Mouse (Mus musculus): ENCODE data around the gene Atp2b4. TPM values are rescaled to one million over a fixed set of nuclear protein-coding genes. Genes with fewer than 3 reads are reported as not detected.
A peak's percentile ranks its signal among the peaks of the same experiment; 100 is the strongest.
"Not testable (repeated sequence)": the region's sequence is repeated elsewhere in the genome, so short reads cannot be mapped to it uniquely, and the experiment has no call there.

The Atp2b4 gene
- polyA plus RNA-seq, 1 experiment: 4.9 TPM

DNA sequence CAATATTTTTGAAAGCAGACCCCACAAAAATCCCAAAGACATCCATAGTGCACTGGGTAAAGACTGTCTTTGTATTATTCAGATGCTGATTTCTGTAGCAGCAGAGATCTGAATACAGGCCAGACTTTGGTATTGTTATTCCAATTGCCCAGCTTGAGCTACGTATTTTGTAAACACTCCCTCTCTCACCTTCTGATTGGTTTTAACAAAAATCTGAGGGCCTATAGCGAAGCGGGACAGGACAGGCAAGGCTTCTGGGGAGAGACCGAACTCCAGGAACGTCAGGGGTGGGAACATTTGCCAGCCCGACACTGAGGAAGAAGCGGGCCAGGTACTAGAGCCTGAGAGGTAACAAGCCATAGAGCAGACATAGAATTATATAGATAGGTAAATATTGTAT, 133.1 kb downstream of the Atp2b4 start:
- no peak for TF ChIP-seq CTCF (conservative IDR thresholded peaks at IDR 0.05; ENCODE audit: insufficient read depth, insufficient read length, low read depth, low read length)
- no peak for TF ChIP-seq POLR2A (IDR thresholded peaks at IDR 0.05; ENCODE audit: low read depth, low read length)
- Histone ChIP-seq H3K27ac (ENCODE audit: insufficient read depth, low read depth, low read length) (no peak overlapping the region), H3K4me1 (ENCODE audit: control insufficient read depth, insufficient read depth, low read length) (no peaks in the 10 kb centered on the region), H3K27me3 (replicated peaks; ENCODE audit: control insufficient read depth, insufficient read depth, low read length) (no peaks in the 10 kb centered on the region), H3K36me3 (ENCODE audit: control insufficient read depth, insufficient read depth, low read length) (no peaks in the 10 kb centered on the region), H3K4me3 (ENCODE audit: insufficient read depth, low read depth, low read length) (no peak overlapping the region)
- no peak for DNase-seq
- 94% methylated on average over 7 of the region's 7 CpGs for WGBS

GRCm38 (mm10) chr1:133665713-133666112, 135.1 kb downstream of the Atp2b4 start:
- H3K27me3 ChIP-seq (replicated peaks; ENCODE audit: control insufficient read depth, insufficient read depth, low read length); H3K27ac ChIP-seq (ENCODE audit: insufficient read depth, low read depth, low read length); H3K4me1 ChIP-seq (ENCODE audit: control insufficient read depth, insufficient read depth, low read length); H3K4me3 ChIP-seq (ENCODE audit: insufficient read depth, low read depth, low read length); H3K36me3 ChIP-seq (ENCODE audit: control insufficient read depth, insufficient read depth, low read length); DNase-seq: not testable (repeated sequence)
- 88% methylated on average over 7 of the region's 8 CpGs for WGBS

DNA sequence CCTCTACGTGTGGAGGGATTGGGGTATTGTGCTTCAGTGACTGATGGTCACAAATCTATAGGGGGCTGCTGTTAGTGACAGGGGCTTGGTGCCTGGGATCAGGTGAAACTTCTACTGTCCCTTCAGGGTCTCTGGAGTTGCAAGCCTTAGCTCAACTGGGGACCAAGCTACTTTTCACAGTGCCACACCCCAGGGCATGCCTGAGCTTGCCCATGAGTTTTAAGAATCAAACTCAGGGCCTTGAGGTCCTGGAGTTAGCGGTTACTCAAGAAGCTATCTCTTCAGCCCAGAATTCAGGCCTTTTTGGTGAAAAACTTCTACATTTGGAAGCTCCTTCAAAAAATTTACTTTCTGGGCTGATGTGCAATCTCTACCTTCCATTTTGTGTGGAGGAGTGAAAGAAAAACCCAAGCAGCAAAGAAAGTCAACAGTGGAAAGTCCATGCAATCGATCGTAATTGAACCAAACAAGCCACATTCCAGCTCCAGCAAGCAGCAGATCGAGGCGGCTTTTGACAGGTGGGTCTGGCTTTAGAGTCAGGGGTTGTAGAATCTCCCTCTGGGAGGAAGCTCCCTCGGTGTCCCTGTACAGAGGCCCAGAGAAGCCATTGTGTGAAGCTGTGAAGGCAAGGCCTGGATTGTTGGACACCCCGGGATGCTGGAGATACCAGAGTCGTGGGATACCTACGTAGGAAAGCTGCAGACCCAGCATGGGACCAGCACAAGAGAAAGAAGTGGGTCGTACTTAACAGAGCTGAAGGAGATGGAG, 136.5 kb downstream of the Atp2b4 start:
- H3K27me3 ChIP-seq (replicated peaks; ENCODE audit: control insufficient read depth, insufficient read depth, low read length): no peaks in the 10 kb centered on the region
- WGBS: 83% methylated on average over 11 of the region's 11 CpGs
- no peaks in the 10 kb centered on the region for H3K36me3 ChIP-seq (ENCODE audit: control insufficient read depth, insufficient read depth, low read length)
- H3K4me3 ChIP-seq (ENCODE audit: insufficient read depth, low read depth, low read length): no peak overlapping the region
- DNase-seq: no peak
- H3K27ac ChIP-seq (ENCODE audit: insufficient read depth, low read depth, low read length): no peak overlapping the region
- TF ChIP-seq POLR2A (IDR thresholded peaks at IDR 0.05; ENCODE audit: low read depth, low read length): no peak
- no peak for TF ChIP-seq CTCF (conservative IDR thresholded peaks at IDR 0.05; ENCODE audit: insufficient read depth, insufficient read length, low read depth, low read length)
- H3K4me1 ChIP-seq (ENCODE audit: control insufficient read depth, insufficient read depth, low read length): peaks cover 2% of the 10 kb centered on the region; the same call in 1 of the 2 replicates

DNA sequence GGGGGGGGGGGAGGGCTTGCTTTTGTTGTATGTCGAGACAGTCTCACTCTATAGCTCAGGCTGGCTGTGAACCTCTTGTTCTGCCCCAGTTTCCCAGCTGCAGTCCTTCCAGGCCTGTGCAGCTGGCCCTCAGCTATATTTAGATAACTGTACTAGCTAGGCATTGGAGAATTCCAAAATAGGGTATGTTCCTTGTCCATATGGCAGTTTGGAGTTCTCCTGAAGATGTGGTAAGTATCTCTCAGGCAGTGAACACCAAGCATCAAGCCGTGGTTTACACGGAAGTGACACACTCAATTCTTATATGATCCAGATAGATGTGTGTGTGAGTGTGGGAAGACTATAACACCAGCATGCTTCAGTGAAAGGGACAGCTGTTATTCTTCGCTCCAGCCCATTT, 137.4 kb downstream of the Atp2b4 start:
- TF ChIP-seq POLR2A (IDR thresholded peaks at IDR 0.05; ENCODE audit: low read depth, low read length) (no peak), CTCF (conservative IDR thresholded peaks at IDR 0.05; ENCODE audit: insufficient read depth, insufficient read length, low read depth, low read length) (no peak)
- peaks cover 8% of the 10 kb centered on the region; the same call in 1 of the 2 replicates for H3K4me1 ChIP-seq (ENCODE audit: control insufficient read depth, insufficient read depth, low read length)
- 79% methylated on average over 4 of the region's 4 CpGs for WGBS
- H3K27ac ChIP-seq (ENCODE audit: insufficient read depth, low read depth, low read length): no peak overlapping the region
- H3K36me3 ChIP-seq (ENCODE audit: control insufficient read depth, insufficient read depth, low read length): no peaks in the 10 kb centered on the region
- no peak overlapping the region for H3K4me3 ChIP-seq (ENCODE audit: insufficient read depth, low read depth, low read length)
- H3K27me3 ChIP-seq (replicated peaks; ENCODE audit: control insufficient read depth, insufficient read depth, low read length): no peaks in the 10 kb centered on the region
- no peak for DNase-seq

DNA sequence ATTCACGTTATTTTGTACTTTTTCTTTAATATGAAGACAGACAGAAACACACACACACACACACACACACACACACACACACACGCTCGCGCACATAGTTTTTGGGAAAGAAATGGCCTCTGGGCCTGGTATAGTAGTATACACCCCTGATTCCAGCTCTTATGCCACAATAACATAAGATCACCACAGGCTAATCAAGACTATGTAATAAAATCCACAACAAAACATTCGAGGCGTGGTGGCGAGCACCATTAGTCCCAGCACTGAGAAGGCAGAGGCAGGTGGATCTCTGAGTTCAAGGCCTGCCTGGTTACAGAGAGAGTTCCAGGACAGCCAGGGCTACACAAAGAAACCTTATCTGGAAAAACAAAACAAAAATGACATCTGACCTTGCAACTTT, 137.9 kb downstream of the Atp2b4 start:
- Histone ChIP-seq H3K4me1 (ENCODE audit: control insufficient read depth, insufficient read depth, low read length) (peaks cover 9% of the 10 kb centered on the region; the same call in 1 of the 2 replicates), H3K27me3 (replicated peaks; ENCODE audit: control insufficient read depth, insufficient read depth, low read length) (no peaks in the 10 kb centered on the region), H3K27ac (ENCODE audit: insufficient read depth, low read depth, low read length) (no peak overlapping the region), H3K36me3 (ENCODE audit: control insufficient read depth, insufficient read depth, low read length) (no peaks in the 10 kb centered on the region), H3K4me3 (ENCODE audit: insufficient read depth, low read depth, low read length) (no peak overlapping the region)
- DNase-seq: no peak
- TF ChIP-seq CTCF (conservative IDR thresholded peaks at IDR 0.05; ENCODE audit: insufficient read depth, insufficient read length, low read depth, low read length): no peak
- TF ChIP-seq POLR2A (IDR thresholded peaks at IDR 0.05; ENCODE audit: low read depth, low read length): no peak
- 93% methylated on average over 7 of the region's 7 CpGs for WGBS

DNA sequence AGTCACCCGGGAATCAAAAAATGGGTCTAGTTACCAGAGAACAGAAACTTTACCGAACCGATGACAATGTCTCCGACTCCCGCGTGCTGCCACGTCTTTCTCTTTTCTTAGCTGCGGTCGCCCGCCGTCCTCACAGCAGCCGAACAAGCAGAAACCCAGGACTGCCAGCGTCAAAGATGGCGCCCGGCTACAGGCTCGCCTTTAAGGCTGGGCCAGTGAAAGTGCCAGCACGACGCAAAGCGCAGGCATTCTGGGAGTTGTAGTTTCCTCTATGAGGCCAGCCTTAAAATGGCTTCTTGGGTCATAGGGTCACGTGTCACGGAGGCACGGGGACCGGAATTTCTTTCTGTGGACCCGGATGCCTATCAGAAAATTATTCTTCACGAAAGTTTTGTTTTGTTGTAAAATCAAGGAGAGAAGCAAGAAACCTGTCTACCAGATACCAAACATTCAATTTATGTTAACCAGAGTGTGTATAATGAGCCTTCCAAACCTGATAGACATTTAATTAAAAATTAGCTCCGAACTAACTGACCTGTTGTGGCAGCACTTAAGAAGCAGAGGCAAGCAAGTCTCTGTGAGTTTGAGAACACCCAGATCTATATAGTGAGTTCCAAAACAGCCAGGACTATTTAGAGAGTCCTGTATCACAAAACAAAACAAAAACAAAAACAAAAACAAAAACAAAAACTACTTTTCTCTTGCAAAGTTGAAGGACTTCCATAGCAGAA, 139.5 kb downstream of the Atp2b4 start, which contains the start of gene Gm38394:
Gene Gm38394 (minus strand): TSS at position 116 of the 731 bp plus-strand sequence.
- Histone ChIP-seq H3K36me3 (ENCODE audit: control insufficient read depth, insufficient read depth, low read length) (peaks cover 3% of the 10 kb centered on the region; the same call in 1 of the 2 replicates), H3K27ac (ENCODE audit: insufficient read depth, low read depth, low read length) (peak within 1 kb of the TSS; percentile 93), H3K27me3 (replicated peaks; ENCODE audit: control insufficient read depth, insufficient read depth, low read length) (no peaks in the 10 kb centered on the region), H3K4me1 (ENCODE audit: control insufficient read depth, insufficient read depth, low read length) (peaks cover 19% of the 10 kb centered on the region; the same call in 1 of the 2 replicates), H3K4me3 (ENCODE audit: insufficient read depth, low read depth, low read length) (peak within 1 kb of the TSS; percentile 91)
- peak; percentile 98 for DNase-seq
- TF ChIP-seq POLR2A (IDR thresholded peaks at IDR 0.05; ENCODE audit: low read depth, low read length) (peak; percentile 61), CTCF (conservative IDR thresholded peaks at IDR 0.05; ENCODE audit: insufficient read depth, insufficient read length, low read depth, low read length) (no peak)
- whole genome bisulfite sequencing: 1% methylated on average over 26 of the region's 26 CpGs

Data from kidney, adult 2 months (tissue).